ENCODE assay signal across 9 mouse cellular contexts in the genomic region with DNA sequence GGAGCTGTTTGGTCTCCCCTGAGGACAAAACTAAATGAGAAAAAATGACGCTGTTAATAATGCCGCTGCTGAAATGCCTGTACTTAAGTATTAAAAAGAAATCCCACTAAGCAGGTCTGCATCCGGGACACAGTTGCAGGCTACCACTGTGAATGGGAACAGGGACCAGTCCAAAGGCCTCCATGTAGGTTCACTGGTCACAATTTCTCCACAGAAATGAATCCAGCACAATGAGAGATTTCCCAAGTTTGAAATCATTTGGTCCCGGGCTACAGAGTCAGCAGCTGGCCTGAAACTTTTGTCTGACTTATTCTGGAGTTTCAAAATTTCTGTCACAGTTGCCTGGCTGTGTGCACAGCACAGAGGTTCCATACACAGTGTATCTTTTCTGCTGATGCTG.
DNase-seq lines count a peak whose midpoint lies in the region; ATAC-seq and TF ChIP-seq lines count a peak whose summit lies in the region.
"Had no signal": no experiment of that assay in that cellular context is flagged by ENCODE, and none has a peak within 500 bp of the region (broad histone marks: within the 10 kb centered on the region; RNA-seq: fewer than 3 reads in every experiment).

No protein-coding gene starts in this region.

- no peak for DNase-seq in gastrocnemius, adult 2 months
- no peak for DNase-seq in gastrocnemius, adult 18-20 months (ENCODE audit: low spot score)
- peak; percentile 54 for DNase-seq in brain, embryonic 14.5 days (ENCODE audit: low read depth)
- DNase-seq in heart, postnatal 10 days = peak; percentile 50 to 55
- no peak for DNase-seq in thymus, postnatal 36 days

- H3K9me3 ChIP-seq in liver, embryonic 16.5 days (replicated peaks; ENCODE audit: control insufficient read depth, low read length) = no peaks in the 10 kb centered on the region

- H3K4me1 ChIP-seq in liver, embryonic 16.5 days (ENCODE audit: control insufficient read depth, low read depth, low read length) = no peaks in the 10 kb centered on the region; the same call in 1 of the 2 replicates

- H3K9ac ChIP-seq in liver, embryonic 16.5 days (ENCODE audit: low read depth, low read length) = no peak overlapping the region

- H3K4me3 ChIP-seq in gastrocnemius, adult 2 months = peak overlapping the region; percentile 98
- H3K4me3 ChIP-seq in liver, embryonic 16.5 days (ENCODE audit: low read depth, low read length) = no peak overlapping the region
- H3K4me3 ChIP-seq: myocyte had no signal

- H3K27ac ChIP-seq in gastrocnemius, adult 2 months = peak overlapping the region; percentile 100
- peak overlapping the region; percentile 38 for H3K27ac ChIP-seq in liver, embryonic 16.5 days (ENCODE audit: low read length)

- intact Hi-C loops in gastrocnemius, adult 2 months (cut with DNase I) = loop anchor here (2.0 to 10.0 kb wide), 6 partner anchors 29 to 945 kb away; no protein-coding TSS in a partner anchor
- intact Hi-C loops in heart, postnatal 10 days (cut with DNase I) = loop anchor here (1.0 to 10.0 kb wide), 5 partner anchors 29 to 945 kb away; no protein-coding TSS in a partner anchor

- no peaks in the 10 kb centered on the region for H3K36me3 ChIP-seq in liver, embryonic 16.5 days (ENCODE audit: control insufficient read depth, insufficient read depth)

- TF ChIP-seq CTCF in gastrocnemius, adult 2 months (IDR thresholded peaks at IDR 0.05) = no peak
- TF ChIP-seq CTCF in brain, embryonic 14.5 days (IDR thresholded peaks at IDR 0.05; ENCODE audit: borderline replicate concordance, extremely low read depth, insufficient read depth, insufficient read length) = no peak

- WGBS in liver, embryonic 16.5 days (ENCODE audit: insufficient replicate concordance) = 50% methylated on average over 4 of the region's 4 CpGs

- peaks cover 74% of the 10 kb centered on the region for H3K27me3 ChIP-seq in liver, embryonic 16.5 days (ENCODE audit: control insufficient read depth, insufficient read depth, low read depth, low read length)

- H3K4me2 ChIP-seq in liver, embryonic 16.5 days (ENCODE audit: low read depth, low read length) = 0 out of 2 replicates have a peak overlapping the region, but pooled peaks have one; percentile 17

- no peak for ATAC-seq in liver, embryonic 16.5 days (ENCODE audit: low read depth)
- ATAC-seq in activated CD4-positive, CD25-positive, alpha-beta regulatory T cell, adult 4 months = no peak
- no peak for ATAC-seq in frontal cortex, adult (ENCODE audit: low TSS enrichment)

- TF ChIP-seq POLR2A in brain, embryonic 14.5 days (IDR thresholded peaks at IDR 0.05; ENCODE audit: borderline replicate concordance, extremely low read depth, insufficient read depth, insufficient read length, poor library complexity, severe bottlenecking) = no peak

Comparison
In these comparisons a context has a peak if more than half of its experiments do, and no peak if none do; other contexts are left out.
1. DNase-seq: peak in brain, embryonic 14.5 days (single experiment) and heart, postnatal 10 days (2 of 2); none in gastrocnemius, adult 2 months (single experiment), gastrocnemius, adult 18-20 months (single experiment) and thymus, postnatal 36 days (0 of 2).